Mouse (Mus musculus): ENCODE results near the gene Tceal5.

Tceal5 gene

DNA sequence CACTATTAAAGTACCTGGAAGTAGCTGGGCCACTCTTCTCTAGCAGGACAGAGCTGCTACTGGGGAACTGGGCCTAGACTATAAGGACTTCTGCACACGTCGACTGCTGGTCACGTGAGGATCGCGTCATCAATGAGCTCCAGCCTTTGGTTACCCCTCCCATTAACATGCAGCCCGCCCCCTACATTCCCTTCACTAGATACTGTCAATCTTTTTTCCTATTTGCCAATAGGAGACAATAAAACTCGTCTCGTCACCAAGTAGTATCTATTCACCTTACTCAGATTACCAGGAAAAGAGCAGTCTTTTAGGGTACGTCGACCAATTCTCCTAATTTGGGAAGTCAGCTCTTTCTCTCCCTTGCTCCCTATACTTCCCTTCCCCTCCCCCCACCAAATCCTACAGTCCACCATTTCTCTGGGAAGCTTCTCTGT is 31.5 kb downstream of the Tceal5 start, which contains the start of gene Tceal8:
Gene Tceal8 (minus strand): TSS at position 225 of the 434 bp plus-strand sequence.
- peak; percentile 87 for DNase-seq (ENCODE audit: low spot score)

GRCm38 (mm10) chrX:136171189-136172117 is 32.2 kb downstream of the Tceal5 start:
- DNase-seq (ENCODE audit: low spot score) = peak; percentile 86

DNA sequence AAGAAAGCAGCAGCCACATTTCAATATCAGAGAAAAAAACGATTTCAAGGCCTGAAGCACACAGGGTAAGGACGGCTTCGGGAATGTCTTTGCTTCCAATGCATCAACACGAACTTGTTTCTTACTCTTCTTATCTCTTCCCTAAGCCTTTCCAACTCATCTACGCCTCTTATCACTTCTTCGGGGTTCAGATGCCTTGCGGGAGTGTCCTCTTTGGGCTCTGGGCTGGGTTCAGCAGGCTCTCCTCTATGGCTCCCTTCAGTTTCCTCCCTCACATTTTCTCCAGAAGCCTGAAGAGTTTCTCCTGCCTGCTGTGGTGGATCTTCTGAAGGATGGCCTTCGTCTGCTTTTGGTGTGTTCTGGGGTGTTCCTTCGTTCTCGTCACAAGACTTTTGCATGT is 33.1 kb downstream of the Tceal5 start:
- DNase-seq (ENCODE audit: low spot score) = no peak

All from yolk sac, embryonic 10.5 days (tissue).